In the genomic region with DNA sequence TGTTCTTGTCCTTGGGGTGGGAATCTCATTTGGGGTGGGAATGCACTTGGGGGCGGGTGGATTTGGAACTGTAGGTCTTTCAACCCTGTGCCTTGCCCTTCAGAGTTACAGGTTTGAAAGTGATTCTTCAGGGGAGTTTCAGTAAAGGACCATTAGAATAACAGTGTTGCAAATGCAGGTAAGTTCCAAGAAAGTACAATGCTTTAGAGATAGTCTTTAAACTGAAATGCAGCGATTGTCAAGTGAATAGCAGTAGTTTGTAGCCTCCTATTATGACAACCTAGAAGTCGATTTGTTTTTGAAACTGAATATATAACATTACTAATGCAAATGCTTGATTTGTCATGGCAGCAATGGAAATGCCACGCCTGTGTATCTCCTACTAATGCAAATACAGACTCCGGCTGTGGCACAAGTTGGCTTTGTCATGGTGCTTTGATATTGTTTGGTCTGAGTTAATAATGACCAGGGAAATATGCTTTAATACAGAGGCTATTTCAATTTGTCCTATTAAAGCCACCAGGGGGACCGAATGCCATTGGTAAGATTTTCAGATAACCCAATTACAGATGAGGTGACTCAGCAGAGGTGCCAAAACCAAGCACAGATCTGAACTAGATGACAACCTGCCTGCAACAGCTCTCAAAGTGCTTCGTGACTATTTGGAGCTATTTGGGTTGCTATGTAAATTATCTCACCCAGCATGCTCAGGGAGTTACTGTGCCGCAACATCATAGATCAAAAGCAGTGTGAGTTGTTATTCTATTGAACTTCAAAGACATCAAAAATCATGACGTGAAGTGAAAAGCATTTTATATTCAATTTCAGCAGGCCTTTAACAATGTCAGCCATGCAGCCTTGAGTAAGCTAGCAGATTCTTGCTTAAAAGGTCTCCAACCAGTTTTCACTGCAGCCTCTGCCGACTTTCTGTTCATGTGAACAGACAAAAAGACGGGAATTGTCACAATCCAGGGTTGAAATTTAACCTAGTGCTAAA, we compare ENCODE assay signal across 24 mouse cellular contexts. TPM values are rescaled to one million over a fixed set of nuclear protein-coding genes. Genes with fewer than 3 reads are reported as not detected.
DNase-seq lines count a peak whose midpoint lies in the region; ATAC-seq and TF ChIP-seq lines count a peak whose summit lies in the region.
"Had no signal": no experiment of that assay in that cellular context is flagged by ENCODE, and none has a peak within 500 bp of the region (broad histone marks: within the 10 kb centered on the region; RNA-seq: fewer than 3 reads in every experiment).

No protein-coding gene starts in this region.

- 0 out of 2 replicates have a peak overlapping the region, but pooled peaks have one; percentile 2 for H3K27ac ChIP-seq in layer of hippocampus, adult 2 months
- H3K27ac ChIP-seq: forebrain, embryonic 15.5 days; hindbrain, embryonic 10.5 days; limb, embryonic 15.5 days; liver, embryonic 14.5 days; lung, embryonic 15.5 days; neural tube, embryonic 12.5 days had no signal

- DNase-seq in layer of hippocampus, adult 2 months (ENCODE audit: low spot score in 2 of 2), result no peak
- no peak for DNase-seq in layer of hippocampus, postnatal 10 days (ENCODE audit: low spot score in 2 of 2)
- peak; percentile 72 for DNase-seq in R1 (ENCODE audit: low read depth, low spot score)
- DNase-seq in cerebellum, postnatal 25 days, result no peak
- DNase-seq in lung, adult 2 months, result no peak
- DNase-seq in left cerebral cortex, postnatal 36 days (ENCODE audit: low spot score in 2 of 2), result no peak
- DNase-seq: adrenal gland, adult 2 months; cerebellum, adult 8-10 months; gastrocnemius, postnatal 25 days; heart, adult 18-20 months; heart, postnatal 10 days; kidney, postnatal 36 days; left cerebral cortex, postnatal 4 days; lung, postnatal 36 days had no signal

- H3K4me3 ChIP-seq in layer of hippocampus, adult 2 months, result no peak overlapping the region
- H3K4me3 ChIP-seq in lung, adult 2 months (replicated peaks; ENCODE audit: extremely low read depth, low read depth, low read length), result no peak overlapping the region
- H3K4me3 ChIP-seq: forebrain, embryonic 15.5 days; heart, embryonic 12.5 days; hindbrain, embryonic 10.5 days; limb, embryonic 15.5 days; lung, embryonic 15.5 days; megakaryocyte, embryonic 14.5 days; neural tube, embryonic 12.5 days had no signal

- 69% methylated on average over 11 of the region's 11 CpGs for WGBS in lung, adult 2 months

- peak; percentile 38 for TF ChIP-seq CTCF in layer of hippocampus, adult 2 months (conservative IDR thresholded peaks at IDR 0.05)
- TF ChIP-seq CTCF in lung, adult 2 months (IDR thresholded peaks at IDR 0.05; ENCODE audit: insufficient read depth, low read length), result no peak

- no peak for TF ChIP-seq POLR2A in lung, adult 2 months (IDR thresholded peaks at IDR 0.05; ENCODE audit: borderline replicate concordance, extremely low read depth, low read depth, low read length)

- H3K4me1 ChIP-seq in lung, adult 2 months (ENCODE audit: control insufficient read depth, insufficient read depth, low read length), result no peaks in the 10 kb centered on the region; the same call in 1 of the 2 replicates
- H3K4me1 ChIP-seq: forebrain, embryonic 15.5 days; heart, embryonic 12.5 days; limb, embryonic 15.5 days; lung, embryonic 15.5 days; megakaryocyte, embryonic 14.5 days; neural tube, embryonic 12.5 days had no signal

- intact Hi-C loops in left cerebral cortex, postnatal 36 days (cut with DNase I), result no loop called here

- peak; percentile 21 for ATAC-seq in inflammation-experienced regulatory T-cells, adult 6 months
- ATAC-seq: forebrain, embryonic 15.5 days; intestine, embryonic 16.5 days had no signal

RNA-seq across cellular contexts. Expression of a gene that starts 57.7 kb away (rescaled TPM):
- 1 to 10 TPM; 3.1 to 3.5 TPM for total RNA-seq in layer of hippocampus, adult 2 months (2021)
- total RNA-seq in layer of hippocampus, postnatal 10 days (2021), result 1 to 10 TPM; 2.6 to 3.5 TPM
- under 1 TPM in 2 of 3 experiments, not detected in 1; 0.24 to 0.55 TPM for polyA plus RNA-seq in inflammation-experienced regulatory T-cells, adult 6 months (2017; shearing (Covaris generic))
- 0.62 and 1.2 TPM in 2 replicates for polyA plus RNA-seq in lung, adult 2 months (2012; rRNA removed)
- total RNA-seq in left cerebral cortex, postnatal 36 days (2021), result 1 to 10 TPM; 1.7 to 2.1 TPM
- polyA plus RNA-seq: heart, embryonic 12.5 days; liver, embryonic 14.5 days had no signal
